Mouse (Mus musculus): ENCODE results near the gene Lgalsl. TPM values are rescaled to one million over a fixed set of nuclear protein-coding genes. Genes with fewer than 3 reads are reported as not detected.

The Lgalsl gene
- polyA plus RNA-seq, 1 experiment from 2014 or later: 34.6 TPM

DNA sequence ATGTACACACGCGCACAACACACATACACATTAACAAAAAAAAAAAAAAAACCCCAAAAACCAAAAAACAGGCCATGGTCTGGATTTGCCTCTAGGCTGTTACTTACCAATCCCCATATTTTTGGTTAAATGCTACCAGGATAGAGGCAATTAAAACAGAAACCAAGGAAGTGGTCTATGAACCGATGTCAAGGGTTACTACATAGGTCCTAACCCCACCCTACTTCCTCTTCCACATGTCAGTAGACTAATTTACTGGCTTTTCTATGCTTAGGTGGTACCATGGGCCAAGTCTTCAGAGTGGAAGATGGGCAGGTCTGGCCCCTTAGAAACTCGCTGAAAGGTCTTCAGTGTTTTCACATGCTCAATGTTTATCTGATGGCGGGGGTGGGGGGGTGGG is 24.2 kb downstream of the Lgalsl start:
- Histone ChIP-seq H3K4me1 (ENCODE audit: control insufficient read depth, insufficient read depth, low read length) (no peaks in the 10 kb centered on the region), H3K27ac (ENCODE audit: low read length) (no peak overlapping the region), H3K4me2 (ENCODE audit: low read depth, low read length) (no peak overlapping the region), H3K9ac (ENCODE audit: low read length) (no peak overlapping the region), H3K9me3 (replicated peaks; ENCODE audit: control insufficient read depth, low read length) (no peaks in the 10 kb centered on the region), H3K4me3 (ENCODE audit: low read length) (no peak overlapping the region), H3K27me3 (ENCODE audit: control insufficient read depth, insufficient read depth, low read length) (no peaks in the 10 kb centered on the region), H3K36me3 (ENCODE audit: control insufficient read depth, insufficient read depth) (no peaks in the 10 kb centered on the region)
- ATAC-seq (replicated peaks; ENCODE audit: extremely low read depth, insufficient read depth, low FRiP score): no peak
- 77% methylated on average over 5 of the region's 5 CpGs for WGBS

- 45% methylated on average over 4 of the region's 4 CpGs for whole genome bisulfite sequencing
- Histone ChIP-seq H3K4me1 (ENCODE audit: control insufficient read depth, insufficient read depth, low read length) (no peaks in the 10 kb centered on the region), H3K9ac (ENCODE audit: low read length) (no peak overlapping the region), H3K36me3 (ENCODE audit: control insufficient read depth, insufficient read depth) (no peaks in the 10 kb centered on the region), H3K27ac (ENCODE audit: low read length) (no peak overlapping the region), H3K27me3 (ENCODE audit: control insufficient read depth, insufficient read depth, low read length) (no peaks in the 10 kb centered on the region), H3K9me3 (replicated peaks; ENCODE audit: control insufficient read depth, low read length) (no peaks in the 10 kb centered on the region), H3K4me2 (ENCODE audit: low read depth, low read length) (no peak overlapping the region), H3K4me3 (ENCODE audit: low read length) (no peak overlapping the region)
- no peak for ATAC-seq (replicated peaks; ENCODE audit: extremely low read depth, insufficient read depth, low FRiP score)
Observed at GRCm38 (mm10) chr11:20805604-20806249, 25.1 kb downstream of the Lgalsl start.

DNA sequence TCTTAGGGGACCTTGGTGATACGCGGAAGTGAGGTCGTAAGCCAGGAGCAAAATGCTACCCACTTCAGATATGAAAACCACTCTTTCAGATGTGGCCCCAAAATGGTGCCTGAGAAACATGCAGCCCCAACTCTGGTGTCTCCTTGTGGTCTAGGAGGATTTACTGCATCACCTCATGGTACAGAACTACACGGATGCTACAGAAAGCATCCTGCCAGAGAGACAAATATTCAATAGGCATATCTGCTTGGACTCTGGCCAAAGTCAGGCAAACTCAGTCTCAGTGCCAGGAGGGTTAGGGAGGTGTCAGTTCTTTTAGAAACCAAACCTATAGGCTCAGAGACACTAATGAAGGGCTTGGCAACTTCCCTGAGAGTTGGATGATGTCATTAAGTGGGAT is 26.4 kb downstream of the Lgalsl start:
- Histone ChIP-seq H3K9ac (ENCODE audit: low read length) (no peak overlapping the region), H3K4me3 (ENCODE audit: low read length) (no peak overlapping the region), H3K27ac (ENCODE audit: low read length) (no peak overlapping the region), H3K9me3 (replicated peaks; ENCODE audit: control insufficient read depth, low read length) (no peaks in the 10 kb centered on the region), H3K4me2 (ENCODE audit: low read depth, low read length) (no peak overlapping the region), H3K27me3 (ENCODE audit: control insufficient read depth, insufficient read depth, low read length) (no peaks in the 10 kb centered on the region), H3K36me3 (ENCODE audit: control insufficient read depth, insufficient read depth) (no peaks in the 10 kb centered on the region), H3K4me1 (ENCODE audit: control insufficient read depth, insufficient read depth, low read length) (peaks cover 4% of the 10 kb centered on the region; the same call in 1 of the 2 replicates)
- ATAC-seq (replicated peaks; ENCODE audit: extremely low read depth, insufficient read depth, low FRiP score): no peak
- 86% methylated on average over 4 of the region's 4 CpGs for WGBS

- H3K9me3 ChIP-seq (replicated peaks; ENCODE audit: control insufficient read depth, low read length): 0 out of 2 replicates have a peak, but pooled peaks cover 4% of the 10 kb centered on the region
- H3K9ac ChIP-seq (ENCODE audit: low read length): no peak overlapping the region; the same call in 1 of the 2 replicates
- H3K4me3 ChIP-seq (ENCODE audit: low read length): no peak overlapping the region
- H3K4me1 ChIP-seq (ENCODE audit: control insufficient read depth, insufficient read depth, low read length): peaks cover 4% of the 10 kb centered on the region; the same call in 1 of the 2 replicates
- H3K27ac ChIP-seq (ENCODE audit: low read length): no peak overlapping the region
- ATAC-seq (replicated peaks; ENCODE audit: extremely low read depth, insufficient read depth, low FRiP score): no peak
- H3K36me3 ChIP-seq (ENCODE audit: control insufficient read depth, insufficient read depth): no peaks in the 10 kb centered on the region
- no peaks in the 10 kb centered on the region for H3K27me3 ChIP-seq (ENCODE audit: control insufficient read depth, insufficient read depth, low read length)
- 32% methylated on average over 14 of the region's 14 CpGs for WGBS
- H3K4me2 ChIP-seq (ENCODE audit: low read depth, low read length): peak overlapping the region; percentile 40
Observed at GRCm38 (mm10) chr11:20800277-20801092, 30.4 kb downstream of the Lgalsl start.

- H3K27me3 ChIP-seq (ENCODE audit: control insufficient read depth, insufficient read depth, low read length): no peaks in the 10 kb centered on the region
- H3K4me2 ChIP-seq (ENCODE audit: low read depth, low read length): no peak overlapping the region
- H3K4me3 ChIP-seq (ENCODE audit: low read length): no peak overlapping the region
- H3K36me3 ChIP-seq (ENCODE audit: control insufficient read depth, insufficient read depth): no peaks in the 10 kb centered on the region
- no peak overlapping the region for H3K27ac ChIP-seq (ENCODE audit: low read length)
- peaks cover 4% of the 10 kb centered on the region; the same call in 1 of the 2 replicates for H3K4me1 ChIP-seq (ENCODE audit: control insufficient read depth, insufficient read depth, low read length)
- 0 out of 2 replicates have a peak, but pooled peaks cover 4% of the 10 kb centered on the region for H3K9me3 ChIP-seq (replicated peaks; ENCODE audit: control insufficient read depth, low read length)
- H3K9ac ChIP-seq (ENCODE audit: low read length): no peak overlapping the region
- 92% methylated on average over 6 of the region's 6 CpGs for WGBS
- no peak for ATAC-seq (replicated peaks; ENCODE audit: extremely low read depth, insufficient read depth, low FRiP score)
Observed at GRCm38 (mm10) chr11:20797841-20798240, 33.0 kb downstream of the Lgalsl start.

GRCm38 (mm10) chr11:20795466-20795865 is 35.4 kb downstream of the Lgalsl start:
- Histone ChIP-seq H3K4me3 (ENCODE audit: low read length) (no peak overlapping the region), H3K27ac (ENCODE audit: low read length) (no peak overlapping the region), H3K36me3 (ENCODE audit: control insufficient read depth, insufficient read depth) (no peaks in the 10 kb centered on the region), H3K9me3 (replicated peaks; ENCODE audit: control insufficient read depth, low read length) (0 out of 2 replicates have a peak, but pooled peaks cover 4% of the 10 kb centered on the region), H3K4me1 (ENCODE audit: control insufficient read depth, insufficient read depth, low read length) (peaks cover 4% of the 10 kb centered on the region; the same call in 1 of the 2 replicates), H3K9ac (ENCODE audit: low read length) (no peak overlapping the region), H3K27me3 (ENCODE audit: control insufficient read depth, insufficient read depth, low read length) (no peaks in the 10 kb centered on the region), H3K4me2 (ENCODE audit: low read depth, low read length) (no peak overlapping the region)
- ATAC-seq (replicated peaks; ENCODE audit: extremely low read depth, insufficient read depth, low FRiP score): no peak
- 36% methylated on average over 2 of the region's 2 CpGs for WGBS

DNA sequence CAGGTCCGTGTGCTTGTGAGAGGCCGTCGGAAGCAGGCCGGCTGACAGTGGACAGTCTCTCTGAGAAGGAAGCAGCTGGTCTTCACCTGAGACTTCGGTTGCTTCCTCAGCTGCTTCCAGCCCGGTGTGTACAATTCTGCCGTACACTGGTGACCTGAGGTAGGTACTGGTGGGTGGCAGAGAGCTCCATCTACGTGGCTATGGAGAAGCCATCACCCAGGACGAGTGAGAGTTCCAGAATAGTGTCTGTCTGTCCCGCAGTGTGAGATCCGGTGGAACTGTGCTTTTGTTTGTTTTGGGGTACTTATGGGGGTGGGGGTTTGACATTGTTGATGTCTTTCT is 36.0 kb downstream of the Lgalsl start:
- H3K9ac ChIP-seq (ENCODE audit: low read length): no peak overlapping the region
- H3K4me2 ChIP-seq (ENCODE audit: low read depth, low read length): no peak overlapping the region
- no peaks in the 10 kb centered on the region for H3K27me3 ChIP-seq (ENCODE audit: control insufficient read depth, insufficient read depth, low read length)
- no peaks in the 10 kb centered on the region for H3K36me3 ChIP-seq (ENCODE audit: control insufficient read depth, insufficient read depth)
- H3K4me3 ChIP-seq (ENCODE audit: low read length): no peak overlapping the region
- no peaks in the 10 kb centered on the region for H3K4me1 ChIP-seq (ENCODE audit: control insufficient read depth, insufficient read depth, low read length)
- H3K27ac ChIP-seq (ENCODE audit: low read length): no peak overlapping the region
- 48% methylated on average over 11 of the region's 11 CpGs for WGBS
- 0 out of 2 replicates have a peak, but pooled peaks cover 4% of the 10 kb centered on the region for H3K9me3 ChIP-seq (replicated peaks; ENCODE audit: control insufficient read depth, low read length)
- ATAC-seq (replicated peaks; ENCODE audit: extremely low read depth, insufficient read depth, low FRiP score): no peak

- H3K9ac ChIP-seq (ENCODE audit: low read length): no peak overlapping the region
- ATAC-seq (replicated peaks; ENCODE audit: extremely low read depth, insufficient read depth, low FRiP score): peak; percentile 86
- no peaks in the 10 kb centered on the region for H3K27me3 ChIP-seq (ENCODE audit: control insufficient read depth, insufficient read depth, low read length)
Observed at GRCm38 (mm10) chr11:20794196-20794912, 36.5 kb downstream of the Lgalsl start.

More at GRCm38 (mm10) chr11:20794196-20794912, 36.5 kb downstream of the Lgalsl start:
- no peak overlapping the region for H3K4me2 ChIP-seq (ENCODE audit: low read depth, low read length)
- H3K9me3 ChIP-seq (replicated peaks; ENCODE audit: control insufficient read depth, low read length): 0 out of 2 replicates have a peak, but pooled peaks cover 4% of the 10 kb centered on the region
- no peak overlapping the region for H3K4me3 ChIP-seq (ENCODE audit: low read length)
- WGBS: 29% methylated on average over 10 of the region's 10 CpGs
- no peaks in the 10 kb centered on the region for H3K4me1 ChIP-seq (ENCODE audit: control insufficient read depth, insufficient read depth, low read length)
- no peak overlapping the region for H3K27ac ChIP-seq (ENCODE audit: low read length)
- no peaks in the 10 kb centered on the region for H3K36me3 ChIP-seq (ENCODE audit: control insufficient read depth, insufficient read depth)
